Comparison of ENCODE assay signal across 12 mouse cellular contexts in genomic region chr5:119681011-119681832, GRCm38 (mm10). TPM values are rescaled to one million over a fixed set of nuclear protein-coding genes. Genes with fewer than 3 reads are reported as not detected.
DNase-seq lines count a peak whose midpoint lies in the region; ATAC-seq and TF ChIP-seq lines count a peak whose summit lies in the region.
"Had no signal": no experiment of that assay in that cellular context is flagged by ENCODE, and none has a peak within 500 bp of the region (broad histone marks: within the 10 kb centered on the region; RNA-seq: fewer than 3 reads in every experiment).

No protein-coding gene starts in this region.

- H3K4me3 ChIP-seq in kidney, embryonic 15.5 days (replicated peaks) = peak overlapping the region; percentile 39
- peak overlapping the region; percentile 59 to 75 for H3K4me3 ChIP-seq in ES-E14 (ENCODE audit: insufficient read depth in 1 of 2, low read depth in 1 of 2, low read length in 2 of 2, poor library complexity in 1 of 2, severe bottlenecking in 1 of 2)
- H3K4me3 ChIP-seq in limb, embryonic 13.5 days = peak overlapping the region; percentile 40
- no peak overlapping the region for H3K4me3 ChIP-seq in forebrain, embryonic 12.5 days (replicated peaks)

- ATAC-seq in kidney, embryonic 15.5 days (replicated peaks; ENCODE audit: low FRiP score) = no peak
- ATAC-seq in limb, embryonic 13.5 days (ENCODE audit: low FRiP score, low read depth) = no peak
- no peak for ATAC-seq in forebrain, embryonic 12.5 days (ENCODE audit: low FRiP score)
- ATAC-seq: activated CD4-positive, CD25-positive, alpha-beta regulatory T cell, adult 4 months had no signal

- peaks cover 48% of the 10 kb centered on the region for H3K4me1 ChIP-seq in kidney, embryonic 15.5 days
- peaks cover 3 to 10% of the 10 kb centered on the region in 2 experiments; a peak in 3 of 4 replicates for H3K4me1 ChIP-seq in ES-E14 (ENCODE audit: control insufficient read depth in 2 of 2, insufficient read depth in 2 of 2, low read length in 2 of 2, poor library complexity in 1 of 2)
- peaks cover 34% of the 10 kb centered on the region for H3K4me1 ChIP-seq in limb, embryonic 13.5 days
- H3K4me1 ChIP-seq in forebrain, embryonic 12.5 days = peaks cover 5% of the 10 kb centered on the region; the same call in 1 of the 2 replicates

- H3K27me3 ChIP-seq in kidney, embryonic 15.5 days = peaks cover 96% of the 10 kb centered on the region
- peaks cover 93% of the 10 kb centered on the region for H3K27me3 ChIP-seq in limb, embryonic 13.5 days
- H3K27me3 ChIP-seq in forebrain, embryonic 12.5 days = peaks cover 94% of the 10 kb centered on the region

- in situ Hi-C loops in ES-E14 (cut with MboI; ENCODE audit: low sequenced_read_pairs in 2 of 2, unreplicated experiment in 2 of 2) = loop anchor here in 1 of 2 experiments (25.0 kb wide), 2 partner anchors 394 to 894 kb away; no protein-coding TSS in a partner anchor

- H3K4me2 ChIP-seq in kidney, embryonic 15.5 days = peak overlapping the region; percentile 52
- H3K4me2 ChIP-seq in limb, embryonic 13.5 days (replicated peaks) = peak overlapping the region; percentile 65
- no peak overlapping the region for H3K4me2 ChIP-seq in forebrain, embryonic 12.5 days

- H3K9ac ChIP-seq in kidney, embryonic 15.5 days = peak overlapping the region; percentile 50
- H3K9ac ChIP-seq in ES-E14 (ENCODE audit: insufficient read depth, low read depth, low read length, poor library complexity, severe bottlenecking) = peak overlapping the region; percentile 79
- peak overlapping the region; percentile 65 for H3K9ac ChIP-seq in limb, embryonic 13.5 days
- no peak overlapping the region for H3K9ac ChIP-seq in forebrain, embryonic 12.5 days

- peak; percentile 27 for DNase-seq in adrenal gland, postnatal 14 days
- no peak for DNase-seq in adrenal gland, postnatal 4 days (ENCODE audit: low spot score in 2 of 2)
- no peak for DNase-seq in kidney, postnatal 14 days
- no peak for DNase-seq in ES-E14 (ENCODE audit: low read depth, low spot score)
- no peak for DNase-seq in right cerebral cortex, postnatal 14 days
- DNase-seq: layer of hippocampus, adult 9-11 months; midbrain, embryonic 14.5 days; right cerebral cortex, adult 18-20 months had no signal

- peak overlapping the region; percentile 78 for H3K27ac ChIP-seq in kidney, embryonic 15.5 days
- peak overlapping the region; percentile 90 for H3K27ac ChIP-seq in ES-E14 (ENCODE audit: insufficient read depth, low read depth, low read length, poor library complexity, severe bottlenecking)
- peak overlapping the region; percentile 23; the same call in 1 of the 2 replicates for H3K27ac ChIP-seq in limb, embryonic 13.5 days
- no peak overlapping the region for H3K27ac ChIP-seq in forebrain, embryonic 12.5 days

- 28% methylated on average over 8 of the region's 8 CpGs for WGBS in kidney, embryonic 15.5 days
- WGBS in limb, embryonic 13.5 days = 20% methylated on average over 8 of the region's 8 CpGs
- WGBS in forebrain, embryonic 12.5 days = 1% methylated on average over 8 of the region's 8 CpGs

- peaks cover 16% of the 10 kb centered on the region for H3K36me3 ChIP-seq in kidney, embryonic 15.5 days
- H3K36me3 ChIP-seq in ES-E14 (ENCODE audit: control insufficient read depth, insufficient read depth, low read length, poor library complexity, severe bottlenecking) = peaks cover 38% of the 10 kb centered on the region
- peaks cover 19% of the 10 kb centered on the region for H3K36me3 ChIP-seq in limb, embryonic 13.5 days
- no peaks in the 10 kb centered on the region for H3K36me3 ChIP-seq in forebrain, embryonic 12.5 days (replicated peaks)

- H3K9me3 ChIP-seq in kidney, embryonic 15.5 days (replicated peaks) = no peaks in the 10 kb centered on the region
- no peaks in the 10 kb centered on the region for H3K9me3 ChIP-seq in ES-E14 (ENCODE audit: control insufficient read depth, insufficient read depth, low read depth, low read length)
- H3K9me3 ChIP-seq in limb, embryonic 13.5 days = no peaks in the 10 kb centered on the region
- no peaks in the 10 kb centered on the region for H3K9me3 ChIP-seq in forebrain, embryonic 12.5 days

TF ChIP-seq in ES-E14, 5 proteins besides CTCF, POLR2A, EP300 and RAD21:
- TF ChIP-seq MAFK (IDR thresholded peaks at IDR 0.05; ENCODE audit: insufficient read depth, low read depth, low read length) (no peak), ZNF384 (IDR thresholded peaks at IDR 0.05; ENCODE audit: low read depth, low read length) (no peak), HCFC1 (IDR thresholded peaks at IDR 0.05; ENCODE audit: borderline replicate concordance, insufficient read depth, low read length) (no peak), CHD2 (IDR thresholded peaks at IDR 0.05; ENCODE audit: low read depth, low read length) (no peak), ZC3H11A (IDR thresholded peaks at IDR 0.05; ENCODE audit: borderline replicate concordance, low read depth, low read length) (no peak)
TF ChIP-seq in ES-E14: peak in this region for 0.

RNA-seq across cellular contexts. Expression of gene Tbx3, which starts 10.8 kb away (rescaled TPM):
- 176 and 177 TPM in 2 replicates for total RNA-seq in adrenal gland, postnatal 14 days (2021)
- 100 to 1,000 TPM; 179 to 231 TPM for total RNA-seq in adrenal gland, postnatal 4 days (2021)
- 51.1 and 54.4 TPM in 2 replicates for polyA plus RNA-seq in kidney, embryonic 15.5 days (2015; fragmentation: Nextera tagmentation; extraction: Ambion mirVana)
- total RNA-seq in ES-E14 (2012; rRNA removed) = 30.5 and 47.9 TPM in 2 replicates
- polyA plus RNA-seq in limb, embryonic 13.5 days (2015; fragmentation: Nextera tagmentation; extraction: Ambion mirVana) = 29.9 and 43.9 TPM in 2 replicates
- polyA plus RNA-seq in forebrain, embryonic 12.5 days (2016; fragmentation: Nextera tagmentation; extraction: Ambion mirVana) = 1.7 and 2.3 TPM in 2 replicates
- polyA plus RNA-seq: activated CD4-positive, CD25-positive, alpha-beta regulatory T cell, adult 4 months had no signal
